Mouse (Mus musculus) fat pad, adult 2 months (tissue): Measurements from ENCODE around the gene Map3k4.
"Not testable (repeated sequence)": the region's sequence is repeated elsewhere in the genome, so short reads cannot be mapped to it uniquely, and the experiment has no call there.

Source experiments
- DNase-seq: peaks from one replicate; pipeline ENCODE4 v3.0.0-alpha.2; 2011; ENCODE audit warnings: low read depth, low spot score; ENCODE audit errors: extremely low read depth

The Map3k4 gene

DNA sequence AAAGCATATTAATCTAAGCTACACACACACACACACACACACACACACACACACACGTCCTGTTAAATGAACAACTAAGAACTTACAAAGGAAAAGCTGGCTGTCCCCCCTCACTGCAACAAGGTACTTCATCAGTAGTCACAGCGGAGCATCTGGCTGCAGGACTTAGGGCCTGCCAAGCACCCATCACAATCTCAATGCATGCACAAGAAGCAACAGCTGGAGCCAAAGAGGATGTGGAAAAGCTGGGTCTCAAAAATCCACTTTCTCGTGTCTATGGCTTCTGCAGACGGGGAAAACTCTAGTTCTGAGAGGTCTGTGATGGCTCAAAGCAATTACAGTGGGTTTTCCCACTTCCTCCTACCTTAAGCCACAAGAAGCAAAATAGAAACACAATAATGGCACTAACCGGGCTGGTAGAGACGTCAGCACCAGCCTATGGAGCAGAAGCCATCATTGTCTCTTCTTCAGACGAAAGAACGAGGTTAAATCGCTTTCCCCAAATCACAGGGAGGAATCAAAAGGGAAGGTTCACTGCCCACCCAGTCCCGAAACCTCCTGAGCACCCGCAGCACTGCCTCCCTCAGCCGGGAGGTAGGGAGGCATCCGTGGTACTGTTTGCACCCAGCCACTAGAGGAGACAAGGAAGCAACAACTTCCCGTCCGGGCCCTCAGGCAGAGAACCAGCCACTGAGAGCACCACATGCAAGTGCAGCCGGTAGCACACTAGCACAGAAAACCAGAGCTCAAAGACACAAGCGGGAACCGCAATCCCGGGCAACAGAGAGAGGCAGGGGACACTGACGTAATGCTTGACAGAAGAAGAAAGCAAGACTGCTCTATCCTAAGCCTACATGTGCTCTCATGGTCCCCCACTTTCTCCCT is 11.1 kb downstream of the Map3k4 start:
- DNase-seq, result no peak

DNA sequence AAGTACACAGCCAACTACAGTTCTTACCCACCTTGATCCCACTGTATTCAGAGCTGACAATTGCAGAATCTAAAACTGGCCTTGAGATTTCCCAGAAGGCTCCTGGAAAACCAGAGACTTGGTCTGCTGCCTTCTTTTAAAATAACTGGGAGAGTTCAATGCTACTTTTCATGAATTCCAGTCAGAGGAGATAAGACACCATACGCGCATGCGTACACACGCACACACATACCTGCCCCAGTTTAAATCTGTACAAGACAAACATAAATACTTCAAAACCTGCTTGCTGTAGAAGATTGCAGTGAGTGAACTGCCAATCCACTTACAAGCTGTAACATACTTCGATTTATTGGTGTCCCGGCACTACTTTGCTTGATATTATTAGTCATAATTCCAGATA is 13.9 kb downstream of the Map3k4 start:
- DNase-seq, result no peak

DNA sequence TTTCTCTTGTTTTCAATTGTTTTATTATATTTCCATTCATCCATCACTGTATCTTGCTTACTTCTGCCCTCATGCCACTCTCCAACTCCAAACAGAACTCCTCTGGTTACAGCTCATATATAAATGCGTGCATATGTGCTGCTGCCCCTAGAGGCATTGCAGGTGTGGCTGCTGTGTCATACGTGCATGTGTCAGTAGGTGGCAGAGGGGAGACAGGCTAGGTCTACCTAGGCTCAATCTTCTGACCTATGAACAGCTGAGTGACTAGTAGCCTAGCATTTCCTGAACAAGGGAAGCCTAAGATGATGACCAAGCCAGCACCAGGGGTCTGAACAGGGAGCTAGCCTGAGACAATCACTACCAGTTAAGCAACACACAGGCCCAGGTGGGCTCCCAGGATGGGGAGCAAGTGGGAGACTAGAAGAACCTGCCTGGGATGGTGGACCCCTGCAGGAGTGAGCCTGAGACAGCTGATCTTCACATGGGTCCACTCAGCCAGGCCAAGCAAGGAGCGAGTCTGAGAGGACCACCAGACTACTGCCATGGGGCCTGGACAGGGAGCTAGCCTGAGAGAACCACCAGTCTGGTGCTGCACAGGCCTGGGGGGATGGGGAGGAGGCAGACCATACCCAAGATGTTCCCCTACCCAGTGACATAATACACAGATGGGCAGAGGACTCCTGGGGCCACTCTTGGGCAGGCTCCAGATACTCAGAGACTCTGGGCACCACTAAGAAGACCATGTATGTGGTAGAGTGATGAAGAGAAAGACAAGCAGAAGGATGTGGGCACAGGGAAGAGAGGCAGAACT is 17.5 kb downstream of the Map3k4 start:
- DNase-seq, result no peak

DNA sequence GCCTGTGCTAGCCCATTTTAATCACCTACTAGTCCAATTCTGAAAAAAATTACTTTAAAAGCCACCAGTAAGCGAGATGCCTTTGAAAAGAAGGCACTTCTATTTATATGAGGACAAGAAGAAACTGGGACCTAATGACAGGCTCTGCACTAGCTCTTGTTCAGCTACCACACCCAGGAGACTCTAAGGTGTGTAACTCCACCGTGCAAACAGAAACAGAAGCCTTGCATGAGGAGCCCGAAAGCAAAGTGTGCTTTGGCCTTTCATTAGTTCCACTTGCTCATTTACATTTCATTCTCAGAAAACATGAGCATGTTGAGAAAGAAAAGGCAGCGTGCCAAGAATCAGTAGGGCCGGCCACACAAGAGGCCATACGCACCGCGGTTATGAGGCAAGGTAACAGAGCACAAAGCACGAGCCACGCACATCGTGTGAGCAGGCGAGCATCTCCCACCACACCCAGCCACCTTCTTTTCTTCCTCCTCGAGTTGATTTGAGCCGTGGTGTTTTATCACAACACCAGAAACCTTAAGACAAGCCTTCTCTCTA is 18.4 kb downstream of the Map3k4 start:
- DNase-seq, result no peak

DNA sequence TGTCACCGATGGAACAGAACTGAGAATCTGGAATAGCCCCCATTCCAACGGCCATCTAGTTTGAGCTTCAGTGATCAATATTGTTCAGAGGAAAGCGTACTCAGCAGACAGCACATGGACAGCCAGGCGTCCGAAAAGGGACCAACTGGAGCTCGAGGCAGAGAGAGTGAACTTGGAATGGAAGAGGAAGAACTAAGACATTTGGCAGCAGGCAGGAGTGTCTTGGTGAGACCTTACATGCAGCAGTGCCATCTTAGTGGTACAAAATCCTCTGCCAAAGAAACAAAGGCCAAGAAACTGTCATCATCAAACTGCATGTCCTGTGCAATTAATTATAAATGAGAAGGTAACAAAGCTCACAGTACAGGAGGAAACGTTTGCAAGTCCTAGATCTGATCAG is 19.2 kb downstream of the Map3k4 start:
- DNase-seq, result no peak

DNA sequence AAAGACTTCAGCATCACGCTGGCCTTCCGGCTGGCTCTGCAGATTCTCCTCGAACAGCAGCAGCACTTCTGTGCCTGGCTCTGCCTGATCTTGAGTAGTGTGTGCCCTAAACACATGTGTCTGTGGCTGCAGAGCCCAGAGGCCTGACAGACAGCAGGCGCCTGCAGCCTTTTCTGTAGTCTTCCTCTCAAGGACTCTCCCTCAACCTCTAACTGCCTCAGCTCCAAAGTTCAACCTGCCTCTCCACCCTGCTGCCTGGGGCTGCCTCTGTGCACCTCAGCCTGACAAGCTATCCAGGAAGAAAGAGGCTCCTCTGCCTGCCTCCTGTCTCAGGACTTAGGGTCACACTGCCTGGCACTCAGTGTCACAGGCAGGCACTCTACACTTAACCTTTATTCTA is 20.6 kb downstream of the Map3k4 start:
- DNase-seq, result no peak

DNA sequence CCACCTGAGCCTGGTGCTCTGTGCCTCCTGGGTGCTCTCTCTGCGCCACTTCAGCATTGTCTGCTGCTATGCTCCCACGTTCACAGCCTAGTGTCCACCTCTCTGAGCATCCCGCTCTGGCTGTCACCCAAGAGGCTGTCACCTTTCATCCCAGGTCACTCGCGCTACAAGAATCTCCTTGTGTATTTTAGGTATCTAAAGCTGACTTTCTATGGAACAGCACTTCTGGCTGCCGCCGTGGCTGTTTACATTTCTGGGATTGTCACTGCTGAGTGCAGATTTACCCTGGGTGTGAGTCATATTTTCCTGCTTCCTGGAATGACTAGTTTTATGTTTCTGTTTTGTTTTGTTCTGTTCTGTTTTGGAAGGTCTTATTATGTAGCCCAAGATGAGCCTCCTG is 21.3 kb downstream of the Map3k4 start:
- DNase-seq, result no peak

GRCm38 (mm10) chr17:12295926-12296325 is 22.7 kb downstream of the Map3k4 start:
- DNase-seq, result not testable (repeated sequence)

GRCm38 (mm10) chr17:12294424-12294823 is 24.2 kb downstream of the Map3k4 start:
- no peak for DNase-seq

DNA sequence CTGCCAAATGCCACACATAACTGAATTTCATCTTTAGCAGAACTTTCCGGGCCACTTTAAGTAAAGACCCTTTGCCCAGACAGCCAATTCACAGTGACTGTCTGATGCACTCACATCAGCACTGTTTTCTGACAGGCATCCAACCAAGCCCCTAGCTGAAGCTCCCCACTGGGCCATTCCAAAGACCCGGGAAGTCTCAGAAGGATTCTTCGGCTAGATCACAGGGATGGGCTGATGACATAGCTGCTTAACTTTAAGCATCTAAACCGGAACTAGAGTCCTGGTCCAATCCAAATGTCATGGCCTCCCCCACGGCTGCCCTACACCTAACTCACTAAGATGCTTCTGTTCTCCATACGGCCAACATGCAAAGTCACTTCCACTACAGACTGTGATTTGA is 25.0 kb downstream of the Map3k4 start:
- no peak for DNase-seq

- DNase-seq, result no peak
These were observed 25.7 kb downstream of the Map3k4 start for GRCm38 (mm10) chr17:12292877-12293276.

DNA sequence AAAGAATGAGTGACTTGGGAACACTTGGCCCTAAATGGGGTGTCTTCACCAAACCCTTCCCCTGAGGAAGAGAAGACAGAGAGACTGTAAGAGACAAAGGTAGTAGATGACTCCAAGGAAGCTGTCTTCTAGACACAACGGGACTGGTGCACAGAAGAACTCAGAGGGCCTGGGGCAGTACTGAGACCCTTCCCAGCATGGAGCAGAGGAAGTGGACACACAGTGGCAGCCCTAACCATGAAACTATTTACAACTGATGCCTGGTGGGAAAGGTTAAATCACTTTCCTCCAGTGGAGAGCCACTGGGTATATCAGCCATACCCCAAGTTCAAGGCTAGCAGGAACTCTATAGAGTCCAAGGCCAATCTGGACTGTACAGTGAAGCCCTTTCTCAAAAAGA is 26.2 kb downstream of the Map3k4 start:
- DNase-seq, result no peak

- DNase-seq, result no peak
These were observed 27.4 kb downstream of the Map3k4 start for GRCm38 (mm10) chr17:12291151-12291550.

GRCm38 (mm10) chr17:12290735-12291134 is 27.9 kb downstream of the Map3k4 start:
- DNase-seq, result no peak

- not testable (repeated sequence) for DNase-seq
These were observed 28.8 kb downstream of the Map3k4 start for GRCm38 (mm10) chr17:12289836-12290235.

DNA sequence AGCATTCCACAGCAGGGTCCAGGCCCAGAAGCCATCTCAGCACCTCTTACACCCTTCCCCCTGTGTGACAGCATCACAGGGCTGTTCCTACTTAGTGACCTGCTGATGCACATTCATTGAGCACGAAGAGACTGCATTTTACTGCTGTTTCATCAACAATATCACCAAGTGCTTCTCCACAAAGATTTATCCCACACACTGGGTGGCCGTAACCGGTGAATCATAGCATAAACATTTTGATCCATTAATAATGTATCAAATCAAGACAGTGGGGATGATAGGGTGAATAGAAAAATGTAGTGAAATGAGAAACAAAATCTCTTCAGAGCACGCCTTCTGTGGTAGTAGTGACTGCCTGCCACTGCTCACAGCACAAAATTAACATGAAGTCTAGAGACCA is 29.7 kb downstream of the Map3k4 start:
- no peak for DNase-seq

GRCm38 (mm10) chr17:12279810-12280209 is 38.8 kb downstream of the Map3k4 start:
- DNase-seq, result no peak

GRCm38 (mm10) chr17:12278073-12278472 is 40.5 kb downstream of the Map3k4 start:
- no peak for DNase-seq

DNA sequence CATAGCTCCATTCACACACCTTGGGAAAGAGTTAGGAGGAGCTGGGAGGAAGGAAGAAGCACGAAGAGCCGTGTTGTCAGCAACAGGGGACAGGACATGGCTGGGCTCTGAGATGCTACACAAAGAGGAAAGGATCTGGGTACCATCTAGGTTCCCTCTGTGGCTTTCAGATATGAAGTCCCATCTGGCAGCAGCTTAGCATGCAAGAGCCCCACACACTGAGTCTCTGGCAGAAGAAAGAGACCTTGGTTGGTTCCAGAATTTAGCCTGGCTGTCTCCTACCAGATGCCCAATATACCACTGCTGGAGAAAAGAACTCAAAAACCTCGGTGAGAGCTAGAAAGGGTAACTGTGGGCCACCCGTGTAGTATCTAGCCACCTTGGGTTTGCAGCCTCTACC is 41.3 kb downstream of the Map3k4 start:
- no peak for DNase-seq

GRCm38 (mm10) chr17:12276496-12277200 is 41.9 kb downstream of the Map3k4 start:
- no peak for DNase-seq

GRCm38 (mm10) chr17:12275756-12276155 is 42.8 kb downstream of the Map3k4 start:
- DNase-seq, result no peak
